Mouse (Mus musculus) B cell, adult 2 months (primary cell): Measurements from ENCODE around the gene Itga3.

ENCODE experiments used
- DNase-seq, 2 experiments: peaks; one replicate each; pipeline ENCODE4 v3.0.0; 2022

Gene Itga3

GRCm38 (mm10) chr11:95095596-95095995 is 19.0 kb upstream of the Itga3 start:
- DNase-seq = no peak

- no peak for DNase-seq
These were observed 16.5 kb upstream of the Itga3 start for GRCm38 (mm10) chr11:95093077-95093476.

DNA sequence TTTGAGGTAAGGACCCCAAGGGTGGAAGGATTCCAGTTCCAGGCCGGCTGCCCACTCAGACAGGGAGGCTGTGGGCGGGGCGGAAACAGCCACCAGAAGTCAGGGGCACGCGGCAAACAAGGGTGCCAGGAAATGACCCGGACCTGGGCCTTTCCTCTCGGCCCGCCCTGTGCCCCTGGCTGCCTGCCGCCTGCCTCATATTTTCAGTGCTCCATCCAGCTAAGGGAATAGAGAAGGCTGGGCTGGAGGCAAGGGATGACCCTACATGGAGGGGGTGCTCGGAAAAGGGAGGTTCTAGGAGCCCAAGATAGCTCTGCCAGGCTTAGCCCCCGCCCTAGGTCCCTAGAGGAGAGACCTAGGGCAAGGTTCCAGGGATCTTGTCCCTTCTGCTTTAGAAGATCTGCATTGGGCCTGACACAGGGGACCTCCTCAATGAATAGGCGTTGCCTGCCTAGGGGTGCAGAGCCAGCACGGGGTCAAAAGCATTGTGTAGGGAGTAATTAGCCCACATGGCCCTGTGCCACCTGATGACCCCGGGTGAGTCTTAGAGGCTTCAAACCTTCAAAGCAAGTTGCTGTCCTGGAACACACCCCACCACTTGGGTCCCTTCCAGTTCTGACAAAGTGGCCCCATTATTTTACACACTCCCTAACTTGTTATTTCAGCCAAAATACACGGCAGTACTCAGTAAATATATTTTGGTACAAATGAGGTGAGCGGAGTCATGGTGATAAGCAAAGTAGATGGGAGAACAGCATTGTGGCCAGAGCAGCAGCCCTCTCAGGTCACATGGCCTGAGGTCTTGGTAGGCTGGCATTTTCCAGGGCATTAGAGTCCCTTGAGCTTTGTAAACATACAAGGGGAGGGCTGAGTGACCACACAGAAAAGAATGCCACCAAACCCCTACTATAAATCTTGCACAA is 12.5 kb upstream of the Itga3 start:
- DNase-seq = no peak

- no peak for DNase-seq
These were observed 11.7 kb upstream of the Itga3 start for GRCm38 (mm10) chr11:95088286-95088685.

DNA sequence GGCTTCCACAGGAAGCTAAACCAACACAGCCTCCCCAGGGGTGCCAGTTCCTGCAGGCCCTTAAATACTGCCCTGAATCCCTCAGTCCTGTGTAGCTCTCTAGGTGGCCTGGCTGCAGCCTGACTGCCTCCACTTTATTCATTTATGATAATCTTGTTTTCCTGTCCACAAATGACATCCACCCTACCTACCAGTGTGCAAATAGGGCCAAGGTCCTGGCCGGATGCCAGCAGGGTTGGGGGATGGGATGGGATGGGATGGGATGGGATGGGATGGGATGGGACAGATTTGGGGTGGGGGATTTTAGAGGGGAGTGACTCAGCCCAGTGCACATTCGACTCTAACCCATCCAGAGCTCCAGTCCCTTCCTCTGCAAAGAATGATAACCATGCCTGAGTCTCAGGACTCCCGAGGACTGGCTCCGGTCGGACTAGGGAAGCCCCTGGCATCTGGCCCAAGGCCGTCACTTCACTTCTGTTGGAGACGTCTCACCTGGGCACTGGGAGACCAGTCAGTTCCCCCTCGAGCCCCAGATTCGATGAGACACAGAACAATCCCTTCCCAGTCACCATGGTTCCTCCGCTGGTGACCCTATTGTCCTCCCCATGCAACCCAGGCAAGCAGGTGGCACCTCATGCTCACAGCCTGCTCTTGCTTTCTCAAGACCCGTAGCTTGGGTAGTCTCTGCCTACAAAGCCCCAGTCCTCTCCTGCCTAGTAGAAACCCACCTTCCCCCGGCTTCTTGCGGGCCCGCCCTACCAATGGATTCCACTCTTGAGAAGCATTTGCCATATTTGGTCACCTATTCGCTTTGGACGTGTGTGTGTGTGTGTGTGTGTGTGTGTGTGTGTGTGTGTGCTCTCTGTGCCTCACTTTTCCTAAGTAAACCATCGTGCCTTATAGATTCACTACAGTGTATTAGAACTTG is 11.0 kb upstream of the Itga3 start:
- DNase-seq = no peak

DNA sequence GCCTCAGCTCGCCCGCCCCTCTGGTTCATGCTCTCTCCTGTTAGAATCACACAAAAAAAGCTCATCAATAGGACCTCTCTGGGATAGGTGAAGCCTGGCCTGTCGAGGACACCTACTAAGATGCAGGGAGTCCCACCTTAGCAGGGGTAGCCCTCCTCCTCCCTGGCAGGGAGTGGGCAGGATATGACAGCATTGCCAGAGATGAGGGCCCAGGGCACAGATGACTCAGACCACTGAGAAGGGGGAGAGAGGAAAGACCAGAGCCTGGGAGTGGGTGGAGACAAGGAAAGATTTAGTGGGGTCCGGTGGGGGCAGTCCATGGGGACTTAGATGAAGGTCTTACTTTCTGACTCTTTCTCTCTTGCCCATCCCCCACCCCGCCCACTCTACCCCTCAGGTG is 9.6 kb upstream of the Itga3 start:
- DNase-seq = no peak

DNA sequence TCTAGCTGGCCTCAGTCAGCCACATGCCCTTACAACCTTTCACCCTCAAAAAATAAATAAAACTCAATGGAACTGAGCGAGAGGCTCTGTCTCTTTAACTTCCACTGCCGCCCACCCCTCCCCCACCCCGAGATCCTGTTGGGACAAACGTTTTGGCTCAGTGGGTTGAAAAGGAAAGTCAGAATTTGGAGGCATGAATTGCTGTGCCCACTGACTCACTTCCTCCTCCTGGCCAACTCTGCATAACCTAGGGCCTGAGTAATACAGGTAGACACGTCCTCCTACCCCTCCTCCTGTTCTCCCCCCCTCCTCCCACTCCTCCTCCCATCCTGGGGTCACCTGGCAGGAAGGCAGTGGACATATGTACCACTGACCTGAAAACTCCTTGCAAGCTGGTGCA is 9.1 kb upstream of the Itga3 start:
- DNase-seq = no peak

- no peak for DNase-seq
These were observed 8.3 kb upstream of the Itga3 start for GRCm38 (mm10) chr11:95084811-95085382.

DNA sequence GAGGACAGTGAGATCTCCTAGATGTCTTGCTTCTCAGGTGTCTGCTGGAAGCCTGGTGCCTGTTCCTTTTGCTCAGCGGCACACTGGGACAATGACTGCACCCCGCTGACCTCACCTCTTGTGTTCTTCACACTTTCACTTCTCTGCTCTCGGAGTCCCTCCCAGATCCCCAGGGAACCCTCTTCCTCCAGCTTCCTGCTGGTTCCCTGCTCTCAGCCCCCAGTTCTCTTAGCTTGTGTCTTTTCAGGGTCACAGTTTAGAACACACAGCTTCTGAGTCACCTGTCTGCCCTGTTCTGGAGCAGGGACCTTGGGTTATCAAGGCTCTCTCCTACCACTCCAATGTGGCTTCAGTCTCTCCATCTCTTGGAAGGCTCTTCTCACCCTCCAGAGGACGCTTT is 7.6 kb upstream of the Itga3 start:
- no peak for DNase-seq

DNA sequence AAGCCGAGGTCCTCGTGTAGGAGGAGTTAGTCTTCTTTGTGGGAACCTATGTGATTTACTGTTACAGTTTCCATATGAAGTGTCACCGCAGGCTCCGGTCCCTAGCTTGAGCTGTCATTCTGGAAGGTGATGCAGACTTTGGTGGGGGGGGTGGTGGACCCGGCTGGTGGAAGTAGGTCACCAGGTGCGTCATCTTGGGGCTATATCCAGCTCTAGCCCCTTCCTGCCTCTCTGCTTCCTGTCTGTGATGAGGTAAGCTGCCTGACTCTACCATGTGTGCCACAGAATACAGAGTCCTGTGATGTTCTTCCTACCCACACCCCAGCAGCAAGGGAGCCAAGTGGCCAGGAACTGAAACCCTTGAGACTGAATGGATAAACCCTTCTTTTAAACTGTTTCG is 6.3 kb upstream of the Itga3 start:
- DNase-seq = peak in 1 of 2 experiments; percentile 22

- no peak for DNase-seq
These were observed 4.2 kb upstream of the Itga3 start for GRCm38 (mm10) chr11:95080783-95081182.

GRCm38 (mm10) chr11:95079256-95079875 is 2.8 kb upstream of the Itga3 start:
- DNase-seq = no peak

- no peak for DNase-seq
These were observed 1.4 kb upstream of the Itga3 start for GRCm38 (mm10) chr11:95077956-95078355.

- peak; percentile 65 to 67 for DNase-seq
These were observed 513 bp downstream of the Itga3 start for GRCm38 (mm10) chr11:95076041-95076535.

GRCm38 (mm10) chr11:95075197-95076040 is 1.2 kb downstream of the Itga3 start:
- DNase-seq = no peak

GRCm38 (mm10) chr11:95074694-95075093 is 1.9 kb downstream of the Itga3 start:
- DNase-seq = no peak

GRCm38 (mm10) chr11:95073835-95074234 is 2.8 kb downstream of the Itga3 start:
- DNase-seq = no peak

DNA sequence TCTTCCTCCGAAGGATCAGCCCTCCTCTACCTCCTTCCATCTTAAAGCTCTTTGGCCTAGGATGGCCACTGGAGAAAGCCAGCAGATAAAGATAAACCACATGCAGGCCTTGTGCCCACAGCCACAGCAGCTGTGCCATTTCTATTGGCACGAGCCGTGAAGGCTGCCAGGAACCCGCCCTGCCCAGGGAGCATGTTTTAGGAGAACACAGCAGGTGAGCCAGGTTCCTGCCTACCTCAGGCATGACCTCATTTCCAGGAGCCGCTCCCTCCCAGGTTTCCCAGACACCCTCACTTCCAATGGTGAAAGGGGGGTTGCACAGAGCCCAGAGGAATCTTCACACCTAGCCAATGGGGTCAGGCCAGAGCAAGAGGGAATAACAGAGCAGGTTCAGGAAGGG is 3.8 kb downstream of the Itga3 start:
- DNase-seq = no peak

- DNase-seq = no peak
These were observed 4.5 kb downstream of the Itga3 start for GRCm38 (mm10) chr11:95072136-95072535.

GRCm38 (mm10) chr11:95071266-95071665 is 5.3 kb downstream of the Itga3 start:
- no peak for DNase-seq
